Mouse (Mus musculus): ENCODE results near the gene Axl. TPM values are rescaled to one million over a fixed set of nuclear protein-coding genes. Genes with fewer than 3 reads are reported as not detected.

The Axl gene
- polyA plus RNA-seq, 1 experiment from 2014 or later = 56.5 TPM

Small RNA genes within 50 kb of the gene (microRNA-seq; reads per million reads assigned to microRNA genes)
- gene Gm24865 = not detected

Other genes with a start within 250 kb of the Axl start
- 0.08 and 0.16 TPM in 2 replicates for gene Ceacam2, start 248.8 kb downstream of the Axl start, polyA plus RNA-seq (2015; fragmentation: Nextera tagmentation; extraction: Ambion mirVana)
- gene Erich4, start 172.8 kb downstream of the Axl start, polyA plus RNA-seq (2015; fragmentation: Nextera tagmentation; extraction: Ambion mirVana) = not detected in 2 replicates
- gene Dmac2, start 169.3 kb downstream of the Axl start, polyA plus RNA-seq (2015; fragmentation: Nextera tagmentation; extraction: Ambion mirVana) = 31.5 and 34.6 TPM in 2 replicates
- gene B3gnt8, start 162.1 kb downstream of the Axl start, polyA plus RNA-seq (2015; fragmentation: Nextera tagmentation; extraction: Ambion mirVana) = 9.9 and 11.4 TPM in 2 replicates
- 55.9 and 57.0 TPM in 2 replicates for gene Bckdha, start 129.7 kb downstream of the Axl start, polyA plus RNA-seq (2015; fragmentation: Nextera tagmentation; extraction: Ambion mirVana)
- 75.7 and 78.7 TPM in 2 replicates for gene Exosc5, start 129.5 kb downstream of the Axl start, polyA plus RNA-seq (2015; fragmentation: Nextera tagmentation; extraction: Ambion mirVana)
- 2.1 and 2.6 TPM in 2 replicates for gene Tmem91, start 113.5 kb downstream of the Axl start, polyA plus RNA-seq (2015; fragmentation: Nextera tagmentation; extraction: Ambion mirVana)
- gene B9d2, start 107.9 kb downstream of the Axl start, polyA plus RNA-seq (2015; fragmentation: Nextera tagmentation; extraction: Ambion mirVana) = 26.8 and 30.9 TPM in 2 replicates
- gene Tgfb1, start 101.7 kb downstream of the Axl start, polyA plus RNA-seq (2015; fragmentation: Nextera tagmentation; extraction: Ambion mirVana) = 2.9 and 3.5 TPM in 2 replicates
- gene Ccdc97, start 69.6 kb downstream of the Axl start, polyA plus RNA-seq (2015; fragmentation: Nextera tagmentation; extraction: Ambion mirVana) = 18.2 and 19.2 TPM in 2 replicates
- gene Hnrnpul1, start 33.9 kb downstream of the Axl start, polyA plus RNA-seq (2015; fragmentation: Nextera tagmentation; extraction: Ambion mirVana) = 56.9 and 58.5 TPM in 2 replicates
- gene Cyp2s1, start 28.2 kb upstream of the Axl start, polyA plus RNA-seq (2015; fragmentation: Nextera tagmentation; extraction: Ambion mirVana) = 10.7 and 11.4 TPM in 2 replicates
- 0.35 and 0.59 TPM in 2 replicates for gene Cyp2b10, start 108.9 kb upstream of the Axl start, polyA plus RNA-seq (2015; fragmentation: Nextera tagmentation; extraction: Ambion mirVana)